Mouse (Mus musculus) ES-E14 (cell line): Measurements from ENCODE around the gene Hamp2. TPM values are rescaled to one million over a fixed set of nuclear protein-coding genes. Genes with fewer than 3 reads are reported as not detected.

Experiments used
- DNase-seq: peaks from one replicate; pipeline ENCODE4 v3.0.0-alpha.2; 2013; ENCODE audit warnings: low read depth, low spot score
- H3K27ac ChIP-seq: 2 replicates; pipeline ENCODE4 v1.5.1; 2012; ENCODE audit warnings: low read depth, mild to moderate bottlenecking, low read length, moderate library complexity, mixed read lengths; ENCODE audit not compliant: poor library complexity, insufficient read depth, severe bottlenecking
- H3K36me3 ChIP-seq: 2 replicates; pipeline ENCODE4 v1.6.1; 2012; ENCODE audit warnings: mild to moderate bottlenecking, low read length, moderate library complexity, mixed read lengths; ENCODE audit not compliant: control insufficient read depth, poor library complexity, insufficient read depth, severe bottlenecking
- H3K4me1 ChIP-seq, 2 experiments: fragments of 150-350 bp in 1 of 2; sonication (generic) in 1 of 2; 2 replicates each; pipeline ENCODE4 v1.6.1; 2012; ENCODE audit warnings: low read length in 2 of 2, mild to moderate bottlenecking in 1 of 2, mixed read lengths in 1 of 2; ENCODE audit not compliant: control insufficient read depth in 2 of 2, insufficient read depth in 2 of 2, poor library complexity in 1 of 2
- H3K4me3 ChIP-seq, 2 experiments: fragments of 150-350 bp in 1 of 2; sonication (generic) in 1 of 2; 2 replicates each; pipeline ENCODE4 v1.5.1; 2012; ENCODE audit warnings: low read length in 2 of 2, low read depth in 1 of 2, mild to moderate bottlenecking in 1 of 2, mixed read lengths in 1 of 2; ENCODE audit not compliant: insufficient read depth in 1 of 2, poor library complexity in 1 of 2, severe bottlenecking in 1 of 2
- H3K9ac ChIP-seq: 2 replicates; pipeline ENCODE4 v1.6.1; 2012; ENCODE audit warnings: low read depth, mild to moderate bottlenecking, low read length, mixed read lengths; ENCODE audit not compliant: poor library complexity, insufficient read depth, severe bottlenecking
- H3K9me3 ChIP-seq: fragments of 150-350 bp; sonication (generic); 2 replicates; pipeline ENCODE4 v1.6.1; 2012; ENCODE audit warnings: low read depth, mild to moderate bottlenecking, low read length; ENCODE audit not compliant: control insufficient read depth, insufficient read depth
- CHD2 ChIP-seq: IDR thresholded peaks from 2 replicates; pipeline ENCODE4 v1.6.1; 2014; ENCODE audit warnings: mild to moderate bottlenecking, low read depth, low read length, inconsistent platforms
- HCFC1 ChIP-seq: IDR thresholded peaks from 2 replicates; pipeline ENCODE4 v1.6.1; 2012; ENCODE audit warnings: low read length, inconsistent platforms, borderline replicate concordance; ENCODE audit not compliant: insufficient read depth
- MAFK ChIP-seq: IDR thresholded peaks from 2 replicates; pipeline ENCODE4 v1.6.1; 2014; ENCODE audit warnings: mild to moderate bottlenecking, low read depth, low read length, inconsistent platforms; ENCODE audit not compliant: insufficient read depth
- ZC3H11A ChIP-seq: IDR thresholded peaks from 2 replicates; pipeline ENCODE4 v1.6.1; 2012; ENCODE audit warnings: low read depth, mild to moderate bottlenecking, inconsistent platforms, low read length, borderline replicate concordance
- ZNF384 ChIP-seq: IDR thresholded peaks from 2 replicates; pipeline ENCODE4 v1.6.1; 2012; ENCODE audit warnings: low read depth, low read length, inconsistent platforms
- in situ Hi-C, 2 experiments: fragments of 600-800 bp; cut with MboI; formaldehyde crosslinking; loops; one replicate each; pipeline ENCODE4 v1.15.1; 2025; ENCODE audit warnings: low sequenced_read_pairs in 2 of 2, inconsistent platforms in 1 of 2; ENCODE audit not compliant: unreplicated experiment in 2 of 2
- total RNA-seq: library from RNA; depleted of rRNA; stranded (reverse); fragments of 300-350 nt; gene quantifications from 2 replicates; pipeline ENCODE4 v1.2.3, GENCODE M21; 2012

Hamp2 gene
- total RNA-seq, 1 experiment, result not detected

- Histone ChIP-seq H3K36me3 (no peaks in the 10 kb centered on the region), H3K9me3 (no peaks in the 10 kb centered on the region), H3K4me1 (peaks cover 0 to 1% of the 10 kb centered on the region in 2 experiments; a peak in 1 of 4 replicates), H3K27ac (no peak overlapping the region), H3K9ac (no peak overlapping the region), H3K4me3 (peak overlapping the region; percentile 42 to 54; a peak in 2 of 4 replicates)
- in situ Hi-C loops, result no loop called here
- no peak for DNase-seq
- no peak for TF ChIP-seq CHD2
These were observed 15.5 kb downstream of the Hamp2 start for GRCm38 (mm10) chr7:30908992-30909431.

GRCm38 (mm10) chr7:30908277-30908991 lies 16.0 kb downstream of the Hamp2 start:
- in situ Hi-C loops, result no loop called here
- Histone ChIP-seq H3K36me3 (no peaks in the 10 kb centered on the region), H3K27ac (no peak overlapping the region), H3K4me1 (peaks cover 0 to 1% of the 10 kb centered on the region in 2 experiments; a peak in 1 of 4 replicates), H3K9me3 (no peaks in the 10 kb centered on the region), H3K4me3 (peak overlapping the region; percentile 42 to 54; a peak in 3 of 4 replicates), H3K9ac (no peak overlapping the region)
- TF ChIP-seq CHD2 (no peak), ZNF384 (no peak)
- peak; percentile 69 for DNase-seq

GRCm38 (mm10) chr7:30904042-30904441 lies 20.4 kb downstream of the Hamp2 start:
- TF ChIP-seq HCFC1 (no peak), ZC3H11A (no peak), ZNF384 (no peak), CHD2 (no peak), MAFK (no peak)
- no peaks in the 10 kb centered on the region; a peak in 1 of 4 replicates for H3K4me1 ChIP-seq
- H3K4me3 ChIP-seq, result no peak overlapping the region
- in situ Hi-C loops, result no loop called here
- no peaks in the 10 kb centered on the region for H3K9me3 ChIP-seq
- H3K36me3 ChIP-seq, result no peaks in the 10 kb centered on the region
- H3K9ac ChIP-seq, result no peak overlapping the region
- no peak overlapping the region for H3K27ac ChIP-seq
- DNase-seq, result no peak

GRCm38 (mm10) chr7:30895217-30895616 lies 29.3 kb downstream of the Hamp2 start:
- DNase-seq, result no peak
- in situ Hi-C loops, result no loop called here
- no peaks in the 10 kb centered on the region for H3K9me3 ChIP-seq
- no peak overlapping the region for H3K4me3 ChIP-seq
- peaks cover 0 to 7% of the 10 kb centered on the region in 2 experiments; a peak in 1 of 4 replicates for H3K4me1 ChIP-seq
- H3K9ac ChIP-seq, result no peak overlapping the region
- H3K36me3 ChIP-seq, result no peaks in the 10 kb centered on the region
- TF ChIP-seq CHD2 (no peak), HCFC1 (no peak), MAFK (no peak), ZC3H11A (no peak), ZNF384 (no peak)
- H3K27ac ChIP-seq, result no peak overlapping the region

GRCm38 (mm10) chr7:30892515-30892914 lies 32.0 kb downstream of the Hamp2 start:
- DNase-seq, result no peak
- Histone ChIP-seq H3K4me1 (peaks cover 0 to 7% of the 10 kb centered on the region in 2 experiments; a peak in 1 of 4 replicates), H3K4me3 (no peak overlapping the region), H3K9ac (no peak overlapping the region), H3K27ac (no peak overlapping the region), H3K36me3 (no peaks in the 10 kb centered on the region), H3K9me3 (no peaks in the 10 kb centered on the region)
- in situ Hi-C loops, result no loop called here
- TF ChIP-seq ZC3H11A (no peak), CHD2 (no peak), HCFC1 (no peak), MAFK (no peak), ZNF384 (no peak)
